Comparison of ENCODE assay signal across 18 mouse cellular contexts in the genomic region with DNA sequence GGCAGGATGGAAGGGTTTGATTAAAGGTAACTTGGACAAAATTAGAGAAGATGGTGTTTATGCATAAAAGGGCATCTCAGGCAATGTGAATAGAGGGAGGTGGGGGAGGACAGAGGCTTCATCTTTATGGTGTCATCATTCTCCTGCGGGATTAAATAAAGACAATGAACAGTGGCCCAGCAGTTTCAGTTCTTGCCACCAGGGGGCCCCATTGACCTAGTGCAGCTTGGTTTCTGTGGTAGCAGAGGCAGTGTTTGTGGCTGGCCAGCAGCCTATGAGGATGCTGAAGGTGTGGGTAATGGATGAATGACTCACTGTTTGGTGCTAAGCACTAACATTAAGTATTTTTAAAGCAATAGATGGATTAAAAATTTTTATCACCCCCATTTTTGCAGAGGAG.
DNase-seq lines count a peak whose midpoint lies in the region; ATAC-seq and TF ChIP-seq lines count a peak whose summit lies in the region.
"Had no signal": no experiment of that assay in that cellular context is flagged by ENCODE, and none has a peak within 500 bp of the region (broad histone marks: within the 10 kb centered on the region; RNA-seq: fewer than 3 reads in every experiment).

No protein-coding gene starts in this region.

- 92% methylated on average over 1 of the region's 1 CpGs for WGBS in intestine, postnatal 0 days
- WGBS in intestine, embryonic 15.5 days = 88% methylated on average over 1 of the region's 1 CpGs

- peak; percentile 10 for TF ChIP-seq RAD21 in MEL (IDR thresholded peaks at IDR 0.05; ENCODE audit: low read depth, low read length)

- TF ChIP-seq EP300 in MEL (IDR thresholded peaks at IDR 0.05; ENCODE audit: low read depth in 1 of 2, low read length in 2 of 2) = no peak

- no peaks in the 10 kb centered on the region for H3K27me3 ChIP-seq in intestine, postnatal 0 days (replicated peaks; ENCODE audit: control insufficient read depth, insufficient read depth, low read length)
- no peaks in the 10 kb centered on the region for H3K27me3 ChIP-seq in intestine, embryonic 15.5 days (replicated peaks)
- H3K27me3 ChIP-seq in testis, adult 2 months (ENCODE audit: control insufficient read depth, insufficient read depth, low read length) = no peaks in the 10 kb centered on the region
- H3K27me3 ChIP-seq in MEL (ENCODE audit: control insufficient read depth in 1 of 2, insufficient read depth in 2 of 2, low read length in 2 of 2) = no peaks in the 10 kb centered on the region
- H3K27me3 ChIP-seq: limb, embryonic 12.5 days; lung, embryonic 15.5 days had no signal

- H3K4me2 ChIP-seq in intestine, postnatal 0 days (replicated peaks; ENCODE audit: low read depth) = no peak overlapping the region
- no peak overlapping the region for H3K4me2 ChIP-seq in intestine, embryonic 15.5 days (replicated peaks)
- H3K4me2 ChIP-seq: limb, embryonic 12.5 days; lung, embryonic 15.5 days had no signal

- ATAC-seq in intestine, postnatal 0 days = no peak
- ATAC-seq in intestine, embryonic 15.5 days = no peak

- no peak for TF ChIP-seq POLR2A in testis, adult 2 months (IDR thresholded peaks at IDR 0.05; ENCODE audit: control insufficient read depth, low read depth, low read length)
- TF ChIP-seq POLR2A in MEL (IDR thresholded peaks at IDR 0.05; ENCODE audit: control insufficient read depth in 1 of 2, insufficient read depth in 1 of 2, low read depth in 1 of 2, low read length in 2 of 2, poor library complexity in 1 of 2) = no peak

- H3K36me3 ChIP-seq in intestine, postnatal 0 days (ENCODE audit: control insufficient read depth, insufficient read depth) = no peaks in the 10 kb centered on the region
- no peaks in the 10 kb centered on the region for H3K36me3 ChIP-seq in intestine, embryonic 15.5 days
- no peaks in the 10 kb centered on the region for H3K36me3 ChIP-seq in testis, adult 2 months (ENCODE audit: control insufficient read depth, insufficient read depth, low read length)
- no peaks in the 10 kb centered on the region for H3K36me3 ChIP-seq in MEL (ENCODE audit: control insufficient read depth in 1 of 2, insufficient read depth in 2 of 2, low read length in 2 of 2)
- H3K36me3 ChIP-seq: embryonic facial prominence, embryonic 10.5 days; limb, embryonic 12.5 days; lung, embryonic 15.5 days; midbrain, embryonic 10.5 days had no signal

- no peaks in the 10 kb centered on the region for H3K9me3 ChIP-seq in intestine, postnatal 0 days (ENCODE audit: control insufficient read depth)
- no peaks in the 10 kb centered on the region for H3K9me3 ChIP-seq in intestine, embryonic 15.5 days
- no peaks in the 10 kb centered on the region for H3K9me3 ChIP-seq in MEL (replicated peaks; ENCODE audit: insufficient read depth, low read length)
- H3K9me3 ChIP-seq: limb, embryonic 12.5 days; lung, embryonic 15.5 days had no signal

- H3K4me3 ChIP-seq in intestine, postnatal 0 days (ENCODE audit: low read depth, low read length) = no peak overlapping the region
- H3K4me3 ChIP-seq in intestine, embryonic 15.5 days (replicated peaks) = no peak overlapping the region
- no peak overlapping the region for H3K4me3 ChIP-seq in testis, adult 2 months (ENCODE audit: control insufficient read depth, low read depth, low read length)
- no peak overlapping the region for H3K4me3 ChIP-seq in MEL (ENCODE audit: control insufficient read depth in 1 of 2, insufficient read depth in 1 of 2, low read depth in 2 of 2, low read length in 2 of 2)
- H3K4me3 ChIP-seq: embryonic facial prominence, embryonic 10.5 days; limb, embryonic 12.5 days; lung, embryonic 15.5 days; midbrain, embryonic 10.5 days had no signal

- 0 out of 2 replicates have a peak, but pooled peaks have one; percentile 22 for TF ChIP-seq CTCF in intestine, postnatal 0 days (IDR thresholded peaks at IDR 0.05; ENCODE audit: low read depth)
- TF ChIP-seq CTCF in testis, adult 2 months (IDR thresholded peaks at IDR 0.05; ENCODE audit: control insufficient read depth, insufficient read depth, insufficient replicate concordance, low read depth, low read length) = peak; percentile 65; the same call in 1 of the 2 replicates
- peak; percentile 38 to 58 (median 42) for TF ChIP-seq CTCF in MEL (IDR thresholded peaks at IDR 0.05 in 2 of 3, conservative IDR thresholded peaks at IDR 0.05 in 1 of 3; ENCODE audit: control insufficient read depth in 1 of 3, insufficient read depth in 1 of 3, low read depth in 2 of 3, low read length in 3 of 3, poor library complexity in 1 of 3, severe bottlenecking in 1 of 3)

- H3K27ac ChIP-seq in intestine, postnatal 0 days (ENCODE audit: low read depth, low read length) = no peak overlapping the region
- H3K27ac ChIP-seq in intestine, embryonic 15.5 days = no peak overlapping the region
- H3K27ac ChIP-seq in testis, adult 2 months (ENCODE audit: control insufficient read depth, insufficient read depth, low read depth, low read length) = no peak overlapping the region
- H3K27ac ChIP-seq in MEL (ENCODE audit: control insufficient read depth, low read depth, low read length) = no peak overlapping the region
- H3K27ac ChIP-seq: embryonic facial prominence, embryonic 10.5 days; limb, embryonic 12.5 days; lung, embryonic 15.5 days; midbrain, embryonic 10.5 days had no signal

- no peak overlapping the region for H3K9ac ChIP-seq in intestine, postnatal 0 days (ENCODE audit: low read depth, low read length)
- H3K9ac ChIP-seq in intestine, embryonic 15.5 days = no peak overlapping the region
- H3K9ac ChIP-seq in MEL (ENCODE audit: control insufficient read depth, low read depth, low read length, poor library complexity, severe bottlenecking) = no peak overlapping the region
- H3K9ac ChIP-seq: limb, embryonic 12.5 days; lung, embryonic 15.5 days had no signal

- H3K4me1 ChIP-seq in intestine, postnatal 0 days (replicated peaks; ENCODE audit: control insufficient read depth, insufficient read depth, low read length) = no peaks in the 10 kb centered on the region
- H3K4me1 ChIP-seq in intestine, embryonic 15.5 days (replicated peaks) = no peaks in the 10 kb centered on the region
- no peaks in the 10 kb centered on the region for H3K4me1 ChIP-seq in testis, adult 2 months (ENCODE audit: control insufficient read depth, insufficient read depth, low read length)
- no peaks in the 10 kb centered on the region for H3K4me1 ChIP-seq in MEL (ENCODE audit: control insufficient read depth in 1 of 2, insufficient read depth in 2 of 2, low read length in 2 of 2)
- H3K4me1 ChIP-seq: embryonic facial prominence, embryonic 10.5 days; limb, embryonic 12.5 days; lung, embryonic 15.5 days; midbrain, embryonic 10.5 days had no signal

- DNase-seq in testis, postnatal 14 days (ENCODE audit: low spot score) = no peak
- DNase-seq in MEL (ENCODE audit: low read depth, low spot score) = peak; percentile 6
- DNase-seq in testis, postnatal 10 days (ENCODE audit: low spot score) = peak; percentile 37
- DNase-seq in lung, adult 18-20 months = no peak
- DNase-seq in gastrocnemius, postnatal 4 days (ENCODE audit: low spot score in 2 of 2) = no peak
- DNase-seq: adrenal gland, adult 2 months; cerebellum, postnatal 25 days; heart, adult 18-20 months; heart, postnatal 10 days; kidney, postnatal 14 days; thymus, postnatal 14 days had no signal

- no peaks in the 10 kb centered on the region for H3K79me2 ChIP-seq in MEL (ENCODE audit: control insufficient read depth, insufficient read depth, low read length, poor library complexity)

TF ChIP-seq in MEL, 35 proteins besides CTCF, POLR2A, EP300 and RAD21:
- TF ChIP-seq GATA1 (IDR thresholded peaks at IDR 0.05; ENCODE audit: low read depth, low read length) (no peak), JUND (IDR thresholded peaks at IDR 0.05; ENCODE audit: low read depth, low read length) (no peak), MAFK (IDR thresholded peaks at IDR 0.05; ENCODE audit: borderline replicate concordance, low read depth, low read length) (no peak), RCOR1 (IDR thresholded peaks at IDR 0.05; ENCODE audit: low read depth, low read length) (no peak), HCFC1 (IDR thresholded peaks at IDR 0.05; ENCODE audit: low read depth, low read length) (no peak), ZMIZ1 (IDR thresholded peaks at IDR 0.05; ENCODE audit: low read depth, low read length) (no peak), POLR2AphosphoS2 (IDR thresholded peaks at IDR 0.05; ENCODE audit: low read length) (no peak), CHD1 (IDR thresholded peaks at IDR 0.05; ENCODE audit: low read depth, low read length) (no peak), CHD2 (IDR thresholded peaks at IDR 0.05; ENCODE audit: low read length) (no peak), MXI1 (IDR thresholded peaks at IDR 0.05; ENCODE audit: low read depth, low read length) (no peak), MEF2A (IDR thresholded peaks at IDR 0.05; ENCODE audit: extremely low read depth, insufficient replicate concordance, low read depth, low read length, poor library complexity, severe bottlenecking) (no peak), E2F4 (IDR thresholded peaks at IDR 0.05; ENCODE audit: borderline replicate concordance, low read depth, low read length) (no peak), ELF1 (IDR thresholded peaks at IDR 0.05; ENCODE audit: low read depth, low read length) (no peak), NELFE (IDR thresholded peaks at IDR 0.05; ENCODE audit: low read depth, low read length) (no peak), ETS1 (IDR thresholded peaks at IDR 0.05; ENCODE audit: low read depth, low read length) (no peak), TBP (IDR thresholded peaks at IDR 0.05; ENCODE audit: low read depth, low read length) (no peak), KAT2A (conservative IDR thresholded peaks at IDR 0.05; ENCODE audit: low read depth, low read length) (no peak), GABPA (IDR thresholded peaks at IDR 0.05; ENCODE audit: low read depth, low read length) (no peak), TCF12 (IDR thresholded peaks at IDR 0.05; ENCODE audit: low read depth, low read length) (no peak), NRF1 (IDR thresholded peaks at IDR 0.05; ENCODE audit: insufficient read depth, low read depth, low read length, poor library complexity, severe bottlenecking) (no peak)

Comparison
In these comparisons a context has a peak if more than half of its experiments do, and no peak if none do; other contexts are left out.
1. DNase-seq: peak in MEL (single experiment) and testis, postnatal 10 days (single experiment); none in testis, postnatal 14 days (single experiment), lung, adult 18-20 months (0 of 2) and gastrocnemius, postnatal 4 days (0 of 2).
2. Peak in every context shown above with its lines, with median percentiles within 50 percentile points of each other: CTCF ChIP-seq.